Mouse (Mus musculus): Measurements from ENCODE around the gene Rpl3.

DNA sequence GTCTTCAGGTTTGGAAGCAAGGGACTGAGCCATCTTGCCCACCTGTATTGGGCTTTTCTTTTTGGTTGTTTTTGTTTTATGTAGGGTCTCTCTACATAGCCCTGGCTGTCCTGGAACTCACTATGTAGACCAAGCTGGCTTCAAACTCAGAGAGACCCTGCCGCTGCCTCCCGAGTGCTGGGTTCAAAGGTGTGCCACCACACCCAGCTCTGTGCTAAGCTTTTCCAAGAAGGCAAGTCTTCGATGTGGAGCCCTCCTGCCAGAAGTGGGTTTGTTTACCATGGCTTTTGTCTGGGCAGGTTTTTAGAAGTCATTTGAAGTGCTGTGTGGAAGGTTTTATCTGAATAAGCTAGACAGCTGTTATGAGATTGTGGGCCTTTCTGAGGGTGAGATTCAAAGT, 49.2 kb upstream of the Rpl3 start:
- TF ChIP-seq CTCF (IDR thresholded peaks at IDR 0.05; ENCODE audit: low read depth) (no peak), EP300 (IDR thresholded peaks at IDR 0.05; ENCODE audit: low read depth) (no peak)
